Mouse (Mus musculus): ENCODE measurements around the gene Aldh3a1. TPM values are rescaled to one million over a fixed set of nuclear protein-coding genes. Genes with fewer than 3 reads are reported as not detected.

Aldh3a1 gene
- 1.2 TPM in 2 replicates for polyA plus RNA-seq (2012; rRNA removed)

DNA sequence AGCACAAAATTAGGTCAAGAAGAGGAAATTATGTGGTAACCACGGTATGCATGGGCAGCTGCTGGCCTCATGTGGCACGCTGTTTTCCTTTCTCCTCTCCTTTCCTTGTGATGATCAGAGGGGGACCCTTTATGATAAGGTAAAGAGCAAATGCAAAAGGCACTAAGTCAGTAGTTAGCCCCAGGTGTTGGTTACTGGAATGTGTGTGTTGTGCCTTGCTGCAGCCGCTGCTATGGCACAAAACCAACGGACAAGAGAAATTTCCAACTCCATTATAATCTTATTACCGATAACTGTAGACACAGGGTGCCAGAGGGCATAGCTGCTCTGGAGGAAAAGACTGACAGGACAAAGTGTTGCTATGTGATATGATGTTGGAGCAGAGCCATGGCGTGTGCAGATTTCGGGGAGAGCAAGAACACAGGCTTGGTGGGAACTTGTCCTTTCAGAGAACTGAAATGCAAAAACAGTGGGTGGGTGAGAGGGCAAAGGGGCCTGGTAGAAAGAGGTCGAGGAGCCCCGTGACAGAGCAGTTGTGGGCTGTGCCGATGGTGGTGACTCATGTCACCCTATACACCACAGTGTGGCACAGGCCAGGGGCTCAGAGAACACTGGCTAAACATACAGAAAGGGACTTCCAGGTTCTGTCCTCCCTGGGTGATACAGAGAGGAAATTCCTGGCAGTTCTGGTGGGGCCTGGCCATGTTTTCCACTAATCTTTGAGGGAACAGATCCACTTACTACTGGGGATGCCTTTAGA, at the start of gene Aldh3a1:
Gene Aldh3a1, plus strand, starts transcription at position 51 of the 760 bp plus-strand sequence.

DNA sequence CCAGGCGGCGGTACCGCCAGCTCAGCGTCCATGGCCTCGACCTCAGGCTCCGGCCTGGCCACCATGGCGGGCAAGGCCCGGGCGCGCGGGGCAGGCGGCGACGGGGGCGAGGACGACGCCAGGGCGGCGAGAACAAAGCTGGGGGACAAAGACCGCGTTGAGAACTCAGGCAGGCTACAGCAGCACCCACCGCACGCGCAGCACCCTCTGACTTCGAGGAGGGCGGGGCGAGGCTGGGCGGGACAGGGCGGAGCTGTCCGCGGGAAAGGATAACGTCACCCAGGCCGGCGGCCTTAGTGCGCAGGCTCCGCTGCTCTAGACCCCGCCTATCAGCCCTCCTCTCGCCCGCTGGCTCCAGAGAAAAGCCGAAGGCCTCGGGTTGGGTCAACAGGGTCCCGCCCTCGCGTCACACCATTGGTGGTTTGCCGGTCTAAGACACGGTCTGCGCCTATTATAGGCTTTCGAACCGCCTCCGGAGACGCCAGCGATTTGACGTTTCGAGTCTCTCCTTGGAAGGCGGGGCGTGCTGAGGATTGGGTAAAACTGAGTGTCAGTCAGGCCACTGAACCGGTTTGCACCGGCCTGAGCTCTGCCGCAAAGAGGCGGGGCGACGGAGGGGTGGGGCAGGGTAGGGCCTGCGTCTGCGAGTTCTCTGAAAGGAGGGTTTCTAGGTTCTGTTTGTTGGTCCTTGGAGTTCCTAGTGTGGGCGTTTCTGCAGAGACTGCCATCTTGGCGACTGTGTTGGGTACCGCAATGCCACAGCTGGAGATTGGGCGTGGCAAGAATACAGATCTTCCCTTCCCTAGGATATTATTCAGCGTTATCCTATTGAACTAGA, 32.3 kb upstream of the Aldh3a1 start, which contains the start of gene Usp22:
Gene Usp22, minus strand, starts transcription at position 235 of the 838 bp plus-strand sequence.

DNA sequence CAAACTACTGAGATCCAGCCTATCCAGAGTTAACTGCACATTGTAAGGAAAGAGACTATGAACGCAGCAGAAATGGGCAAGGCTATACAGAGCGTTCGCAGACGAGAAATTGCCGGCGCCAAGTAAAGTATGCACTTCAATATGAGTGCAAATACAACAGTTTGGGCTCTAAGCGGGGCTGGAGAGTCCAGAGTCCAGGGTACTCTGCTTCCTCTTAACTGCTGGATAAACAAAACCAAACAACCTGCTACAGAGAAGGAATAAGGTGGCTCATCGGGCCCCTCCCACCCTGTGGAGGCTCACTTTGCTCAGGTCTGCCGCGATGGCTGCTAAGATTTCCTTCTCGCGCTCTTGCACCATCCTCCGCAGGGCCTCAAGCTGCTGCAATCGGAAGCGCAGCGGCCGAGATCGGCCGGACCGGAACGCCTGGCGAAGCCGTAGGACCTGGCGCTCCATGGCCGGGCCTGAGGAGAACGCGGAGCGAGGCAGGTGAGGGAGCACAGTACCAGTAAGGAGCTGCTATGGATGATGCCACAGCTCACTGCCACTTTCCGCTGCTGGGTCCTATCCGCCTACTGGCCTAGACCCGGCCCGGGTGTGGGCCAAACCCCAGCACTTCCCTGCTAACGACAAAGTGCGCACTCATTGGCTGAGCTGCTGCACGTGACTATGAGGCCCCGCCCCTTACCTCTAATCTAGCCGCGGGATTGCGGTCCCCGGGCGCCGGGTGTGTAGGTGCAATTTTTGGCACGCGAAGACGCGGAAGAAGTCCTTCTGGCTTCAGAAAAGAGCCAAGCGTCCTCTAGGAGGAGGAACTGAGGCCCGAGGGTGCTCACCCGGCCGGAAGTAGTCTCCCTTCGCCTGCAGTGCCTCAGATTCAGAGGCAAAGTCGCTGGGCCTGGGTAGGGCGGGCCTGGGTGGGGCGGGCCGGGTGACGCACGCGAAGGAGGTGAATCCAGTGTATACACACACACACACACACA, 59.5 kb downstream of the Aldh3a1 start, which contains the start of gene Aldh3a2:
Gene Aldh3a2, minus strand, starts transcription at position 914 of the 983 bp plus-strand sequence.

Other genes with a start within 250 kb of the Aldh3a1 start
- gene Kcnj12, start 185.0 kb upstream of the Aldh3a1 start, polyA plus RNA-seq (2012; rRNA removed): 1.9 and 2.2 TPM in 2 replicates
- gene Tnfrsf13b, start 80.8 kb upstream of the Aldh3a1 start, polyA plus RNA-seq (2012; rRNA removed): 12.7 and 14.7 TPM in 2 replicates
- gene Usp22, start 32.5 kb upstream of the Aldh3a1 start, polyA plus RNA-seq (2012; rRNA removed): 30.5 and 36.4 TPM in 2 replicates
- gene Aldh3a2, start 59.9 kb downstream of the Aldh3a1 start, polyA plus RNA-seq (2012; rRNA removed): 75.6 and 94.9 TPM in 2 replicates
- gene Slc47a2, start 135.3 kb downstream of the Aldh3a1 start, polyA plus RNA-seq (2012; rRNA removed): 0.19 TPM in 1 of 2 replicates, not detected in the other
- 0.24 and 0.33 TPM in 2 replicates for gene Slc47a1, start 170.8 kb downstream of the Aldh3a1 start, polyA plus RNA-seq (2012; rRNA removed)
- 1.2 TPM in 2 replicates for gene Rnf112, start 246.6 kb downstream of the Aldh3a1 start, polyA plus RNA-seq (2012; rRNA removed)